Mouse (Mus musculus) erythroblast, embryonic 14.5 days (primary cell): ENCODE results near the gene Slc17a1.

ENCODE experiments used
- GATA1 ChIP-seq: IDR thresholded peaks from 2 replicates; pipeline ENCODE4 v1.6.1; 2012; ENCODE audit warnings: low read length, inconsistent platforms, mixed read lengths
- TAL1 ChIP-seq: IDR thresholded peaks from 3 replicates; pipeline ENCODE4 v1.6.1; 2012; ENCODE audit warnings: low read length, inconsistent platforms, mixed read lengths

GRCm38 (mm10) chr13:23873141-23873540 lies 5.6 kb downstream of the Slc17a1 start:
- no peak for TF ChIP-seq GATA1
- no peak for TF ChIP-seq TAL1
